Mouse (Mus musculus) CD8-positive naive resting alpha-beta T cell, adult 2 months (primary cell): ENCODE measurements around the gene Shc4.

Experiments
- DNase-seq, 2 experiments: peaks; one replicate each; pipeline ENCODE4 v3.0.0; 2022; ENCODE audit warnings: low read depth in 2 of 2, low spot score in 2 of 2

Gene Shc4

GRCm38 (mm10) chr2:125650038-125650437 lies 73.9 kb downstream of the Shc4 start:
- DNase-seq: no peak

- no peak for DNase-seq
Measured at GRCm38 (mm10) chr2:125644912-125645311, 79.0 kb downstream of the Shc4 start.

DNA sequence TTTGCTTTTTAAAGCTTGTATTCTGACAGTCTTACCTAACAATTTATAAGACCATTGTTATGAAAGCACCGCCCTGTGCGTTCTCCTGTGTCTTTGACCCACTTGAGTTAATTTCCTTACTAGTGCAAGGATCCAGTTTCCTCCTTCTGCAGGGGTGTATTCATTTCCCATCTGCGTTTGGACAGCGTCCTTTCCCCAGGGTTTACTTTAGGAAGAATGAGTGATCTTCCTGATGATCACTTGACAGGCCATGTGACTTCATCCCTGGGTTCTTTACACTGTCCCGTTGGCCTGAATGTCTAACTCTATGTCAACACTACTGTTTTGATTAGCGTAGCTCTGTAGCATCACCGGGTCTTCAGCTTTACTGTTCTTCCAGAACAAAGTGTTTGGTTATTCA lies 86.6 kb downstream of the Shc4 start:
- no peak for DNase-seq

DNA sequence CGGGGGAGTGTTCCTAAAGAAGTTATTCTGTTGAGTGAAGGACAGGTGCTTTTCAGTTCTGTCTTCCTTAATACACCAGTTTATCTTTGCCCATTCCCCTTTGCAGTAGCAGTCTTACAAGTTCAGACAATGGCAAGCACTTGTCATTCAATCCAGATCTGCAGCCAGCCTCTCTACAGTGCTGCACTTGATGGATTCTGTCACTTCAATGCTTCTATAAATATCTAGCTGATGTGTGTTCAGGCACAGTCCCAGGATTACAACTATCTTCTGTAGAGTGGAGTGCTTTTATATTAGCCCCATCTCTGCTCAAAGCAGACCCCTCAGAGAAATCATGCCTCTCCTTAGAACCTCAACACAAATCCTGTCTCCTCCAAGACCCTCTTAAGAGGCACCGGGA lies 93.9 kb downstream of the Shc4 start:
- no peak for DNase-seq

DNA sequence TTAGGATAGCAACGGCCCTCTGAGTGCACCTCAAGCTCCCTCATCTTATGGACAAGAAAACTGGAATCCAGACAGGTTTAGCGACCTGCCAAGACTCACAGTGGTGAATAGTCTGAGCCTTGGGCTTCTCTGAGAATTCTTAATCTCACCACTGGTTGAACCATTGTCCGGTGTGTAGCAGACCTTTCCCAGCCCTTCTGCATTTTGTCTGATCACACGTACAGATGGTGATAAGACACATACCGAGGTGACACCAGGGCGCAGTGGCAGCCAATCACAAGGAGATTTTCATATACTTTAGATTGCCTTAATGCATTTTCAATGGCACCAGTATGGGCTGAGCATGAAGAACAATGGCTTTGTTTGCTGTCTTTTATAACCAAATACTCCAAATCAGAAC lies 95.5 kb downstream of the Shc4 start:
- DNase-seq: no peak

DNA sequence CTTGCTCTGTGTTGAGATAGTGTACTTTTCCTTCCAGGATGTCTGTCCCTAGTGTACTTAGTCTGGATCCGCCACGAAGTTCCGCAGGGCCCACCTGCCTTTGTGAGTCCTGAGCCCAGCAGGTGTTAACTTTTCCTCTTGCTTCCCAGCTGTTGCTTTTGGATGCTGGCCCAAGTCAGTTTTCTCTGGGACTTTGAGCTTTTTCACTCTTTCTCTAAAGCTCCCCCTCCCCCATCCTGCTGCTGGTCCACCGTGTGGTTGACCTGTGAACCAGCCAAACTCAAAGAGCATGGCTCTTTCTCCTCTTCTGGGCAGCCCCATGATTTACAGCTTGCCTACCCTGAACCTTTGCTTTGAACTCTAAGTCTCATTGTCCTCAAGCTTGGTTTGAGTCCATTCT lies 97.4 kb downstream of the Shc4 start:
- no peak for DNase-seq

DNA sequence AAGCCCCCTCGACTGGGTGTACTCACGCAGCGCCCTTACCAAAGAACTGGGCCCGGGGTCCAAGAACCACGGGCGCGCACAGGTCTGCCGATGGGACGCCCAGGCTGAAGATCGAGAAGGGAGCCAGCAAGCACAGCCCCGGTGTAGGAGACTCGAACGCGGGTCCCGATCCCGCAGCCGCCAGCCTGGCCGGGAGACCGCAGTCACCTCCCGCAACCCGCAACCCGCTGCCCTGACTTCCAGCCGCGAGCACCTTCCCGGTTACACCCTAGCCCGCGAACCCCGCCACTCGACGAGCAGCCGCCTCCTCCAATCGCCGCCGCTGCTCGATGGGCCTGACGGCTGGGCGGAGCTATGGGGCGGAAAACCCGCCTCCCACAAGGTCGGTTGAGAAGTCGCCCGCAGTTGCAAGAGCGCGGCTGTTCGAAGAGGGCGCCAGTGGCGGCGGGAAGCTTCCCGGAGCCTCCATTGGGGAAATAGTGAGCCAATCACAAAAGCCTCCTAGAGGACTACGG lies 99.1 kb downstream of the Shc4 start, which contains the start of gene Cep152:
Gene Cep152, minus strand, starts transcription at position 277 of the 515 bp plus-strand sequence.
- DNase-seq: peak; percentile 88 to 90

DNA sequence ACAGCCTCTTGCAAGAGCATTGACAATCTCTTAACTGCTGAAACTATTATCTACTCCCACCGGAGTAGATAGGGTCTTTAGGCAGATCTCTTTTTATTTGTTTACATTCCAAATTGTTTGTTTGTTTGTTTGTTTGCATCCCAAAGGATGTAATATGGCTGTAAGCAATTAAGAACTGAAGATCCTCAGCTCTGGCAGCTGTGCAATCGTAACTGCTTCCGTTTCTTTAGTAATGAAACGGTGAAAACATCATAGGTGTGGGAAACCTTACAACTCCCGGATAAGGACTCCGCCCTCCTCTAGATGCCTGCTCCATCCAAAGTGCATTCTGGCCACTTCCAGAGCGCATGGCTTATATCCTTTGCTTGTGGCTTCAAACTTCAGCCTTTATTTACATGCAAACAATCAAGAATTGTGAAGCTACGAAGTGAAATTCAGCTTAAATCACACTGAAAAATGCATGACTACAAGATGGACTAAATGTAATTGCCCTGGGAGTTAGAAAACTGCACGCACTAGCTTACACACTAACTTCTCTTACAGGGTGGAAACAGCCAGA lies 99.7 kb downstream of the Shc4 start:
- DNase-seq: no peak

DNA sequence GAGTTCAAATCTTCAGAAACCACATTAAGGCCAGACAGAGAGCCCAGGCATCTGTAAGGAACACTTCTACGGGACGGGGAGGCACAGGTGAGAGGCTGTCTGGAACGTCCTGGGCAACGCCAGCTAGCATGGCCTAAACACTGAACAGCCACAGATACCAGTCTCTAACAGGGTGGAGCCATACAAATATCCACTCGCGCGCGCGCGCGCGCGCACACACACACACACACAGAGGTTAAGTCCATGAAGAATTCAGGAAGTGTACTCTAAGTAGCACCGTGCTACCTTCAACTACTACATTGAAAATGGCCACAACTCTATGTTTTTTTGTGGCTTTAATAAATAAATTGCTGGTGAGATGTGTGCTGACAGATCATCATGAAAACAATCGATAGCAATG lies 100.7 kb downstream of the Shc4 start:
- DNase-seq: no peak

- no peak for DNase-seq
Measured at GRCm38 (mm10) chr2:125620213-125620907, 103.6 kb downstream of the Shc4 start.

- no peak for DNase-seq
Measured at GRCm38 (mm10) chr2:125615858-125616424, 108.0 kb downstream of the Shc4 start.

GRCm38 (mm10) chr2:125615440-125615839 lies 108.5 kb downstream of the Shc4 start:
- no peak for DNase-seq

GRCm38 (mm10) chr2:125606220-125606845 lies 117.6 kb downstream of the Shc4 start:
- DNase-seq: no peak

DNA sequence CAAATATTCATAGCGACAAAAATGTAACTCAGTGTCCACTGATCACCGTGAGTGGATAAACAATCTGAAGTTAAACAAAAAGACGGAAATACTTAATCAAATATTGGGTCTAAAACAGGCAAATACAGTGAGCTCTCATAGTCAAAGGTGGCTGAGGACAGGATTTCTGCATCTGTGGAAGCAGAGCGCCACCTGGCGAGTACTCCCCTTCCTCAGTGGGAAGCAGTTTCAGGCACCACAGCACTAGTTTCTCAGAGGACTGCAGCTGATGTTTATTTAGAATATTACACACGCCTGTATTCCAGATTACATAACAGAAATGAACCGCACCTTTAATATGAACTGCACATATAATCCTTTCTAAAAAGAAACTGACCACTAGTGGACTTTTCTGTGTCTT lies 119.3 kb downstream of the Shc4 start:
- DNase-seq: no peak

DNA sequence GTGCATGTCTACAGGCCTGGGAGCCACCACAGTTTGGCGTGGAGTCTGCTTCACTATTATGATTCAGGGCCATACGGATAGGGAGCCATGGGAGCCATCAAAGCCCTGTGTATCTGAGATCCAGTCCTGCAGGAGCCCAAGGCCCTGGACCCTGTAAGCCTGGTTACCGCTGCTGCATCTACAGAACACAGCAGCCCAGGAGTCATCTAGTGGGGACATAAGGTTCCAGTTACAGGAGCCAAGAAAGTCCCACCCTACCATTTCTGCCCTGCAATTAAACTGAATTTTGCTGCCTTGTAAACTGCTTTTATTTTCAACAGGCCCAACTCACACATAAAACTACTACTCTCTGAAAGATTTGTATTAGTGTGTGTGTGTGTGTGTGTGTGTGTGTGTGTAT lies 121.0 kb downstream of the Shc4 start:
- no peak for DNase-seq

GRCm38 (mm10) chr2:125598958-125599357 lies 125.0 kb downstream of the Shc4 start:
- DNase-seq: no peak

DNA sequence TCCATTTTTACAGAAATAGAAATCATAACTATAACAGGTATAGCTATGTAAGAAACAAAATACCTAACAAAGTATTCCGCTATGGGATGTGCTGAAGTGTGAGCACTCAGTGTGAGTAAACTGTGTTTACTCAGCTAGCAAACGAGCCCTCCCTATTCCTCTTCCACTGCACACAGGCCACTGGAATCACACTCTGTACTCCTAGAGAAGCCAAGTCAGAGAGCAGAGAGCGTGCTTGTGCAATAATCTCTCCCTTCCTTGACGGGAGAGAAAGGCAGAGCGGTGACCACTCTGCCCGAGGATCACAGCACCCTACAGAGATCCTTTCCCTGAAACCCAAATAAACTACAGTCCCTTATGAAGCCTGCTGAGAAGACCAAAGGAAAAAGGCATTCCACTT lies 125.7 kb downstream of the Shc4 start:
- DNase-seq: no peak

DNA sequence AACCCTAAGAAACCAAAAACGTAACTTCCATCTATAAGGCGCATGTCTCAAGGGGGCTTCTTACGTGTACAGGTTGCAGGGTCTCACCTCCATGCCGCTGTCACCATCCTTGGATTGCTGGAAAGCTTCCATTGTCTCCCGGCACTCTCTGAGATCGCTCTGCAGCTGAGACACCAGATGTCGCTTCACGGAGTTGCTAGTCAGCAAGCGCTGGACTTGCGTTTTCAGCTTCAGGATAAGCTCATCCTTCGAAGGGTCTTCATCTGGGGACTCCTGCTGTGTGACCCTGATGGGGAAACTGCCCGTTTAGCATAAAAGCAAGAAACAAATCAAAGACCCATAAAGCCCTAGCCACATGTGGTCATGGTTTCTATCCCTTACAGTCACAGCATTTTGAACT lies 129.2 kb downstream of the Shc4 start:
- no peak for DNase-seq

GRCm38 (mm10) chr2:125594072-125594471 lies 129.9 kb downstream of the Shc4 start:
- DNase-seq: no peak

GRCm38 (mm10) chr2:125591895-125592294 lies 132.1 kb downstream of the Shc4 start:
- DNase-seq: no peak

- DNase-seq: no peak
Measured at GRCm38 (mm10) chr2:125589287-125589686, 134.7 kb downstream of the Shc4 start.

DNA sequence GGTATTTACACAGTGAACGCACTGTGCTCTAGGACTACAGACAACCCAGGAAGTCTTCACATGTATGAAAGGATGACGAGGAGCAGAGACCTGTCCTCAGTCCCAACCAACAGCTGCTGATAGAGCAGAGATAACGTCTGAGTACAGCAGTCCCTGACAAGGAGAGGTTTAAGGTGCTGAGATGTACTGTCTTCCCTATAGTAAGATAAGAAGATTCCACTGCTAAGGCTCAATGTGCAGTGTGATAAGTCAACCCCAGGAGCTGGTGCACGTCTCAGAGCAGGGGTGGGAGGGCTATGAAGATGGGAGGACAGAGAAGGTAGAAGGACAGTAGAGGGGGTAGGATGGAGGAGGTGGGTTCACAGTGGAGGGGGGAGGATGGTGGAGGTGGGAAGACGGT lies 142.9 kb downstream of the Shc4 start:
- no peak for DNase-seq
